Mouse (Mus musculus) MEL (cell line): Measurements from ENCODE around the gene Nrp1. TPM values are rescaled to one million over a fixed set of nuclear protein-coding genes. Genes with fewer than 3 reads are reported as not detected.

Source experiments
- DNase-seq: peaks from one replicate; pipeline ENCODE4 v3.0.0; 2011; ENCODE audit warnings: low read depth, low spot score
- H3K27ac ChIP-seq: 2 replicates; pipeline ENCODE4 v1.5.1; 2012; ENCODE audit warnings: low read depth, mild to moderate bottlenecking, control low read depth, low read length, moderate library complexity; ENCODE audit not compliant: control insufficient read depth
- H3K27me3 ChIP-seq, 2 experiments: fragments of 150-350 bp in 1 of 2; sonication (generic) in 1 of 2; 2 replicates each; pipeline ENCODE4 v1.6.1; 2012; ENCODE audit warnings: low read length in 2 of 2, mild to moderate bottlenecking in 2 of 2, improper control_type of control experiment in 1 of 2, moderate library complexity in 1 of 2; ENCODE audit not compliant: insufficient read depth in 2 of 2, control insufficient read depth in 1 of 2
- H3K36me3 ChIP-seq, 2 experiments: 2 replicates each; pipeline ENCODE4 v1.6.1; 2012 to 2014; ENCODE audit warnings: low read length in 2 of 2, improper control_type of control experiment in 1 of 2, inconsistent platforms in 1 of 2, mild to moderate bottlenecking in 1 of 2; ENCODE audit not compliant: insufficient read depth in 2 of 2, control insufficient read depth in 1 of 2
- H3K4me1 ChIP-seq, 2 experiments: fragments of 150-350 bp in 1 of 2; sonication (generic) in 1 of 2; 2 replicates each; pipeline ENCODE4 v1.6.1; 2012; ENCODE audit warnings: low read length in 2 of 2, improper control_type of control experiment in 1 of 2, mild to moderate bottlenecking in 1 of 2; ENCODE audit not compliant: insufficient read depth in 2 of 2, control insufficient read depth in 1 of 2
- H3K4me3 ChIP-seq, 2 experiments: fragments of 150-350 bp in 1 of 2; sonication (generic) in 1 of 2; 2 replicates each; pipeline ENCODE4 v1.5.1; 2012; ENCODE audit warnings: low read depth in 2 of 2, low read length in 2 of 2, mild to moderate bottlenecking in 2 of 2, moderate library complexity in 2 of 2, control low read depth in 1 of 2, improper control_type of control experiment in 1 of 2; ENCODE audit not compliant: control insufficient read depth in 1 of 2, insufficient read depth in 1 of 2
- H3K79me2 ChIP-seq: 2 replicates; pipeline ENCODE4 v1.6.1; 2012; ENCODE audit warnings: mild to moderate bottlenecking, low read length, moderate library complexity; ENCODE audit not compliant: control insufficient read depth, poor library complexity, insufficient read depth
- H3K9ac ChIP-seq: 2 replicates; pipeline ENCODE4 v1.6.1; 2012; ENCODE audit warnings: low read depth, mild to moderate bottlenecking, control low read depth, low read length, moderate library complexity; ENCODE audit not compliant: control insufficient read depth, poor library complexity, severe bottlenecking
- H3K9me3 ChIP-seq: fragments of 150-350 bp; sonication (generic); replicated peaks from 2 replicates; pipeline ENCODE4 v1.6.1; 2012; ENCODE audit warnings: mild to moderate bottlenecking, low read length, improper control_type of control experiment, moderate library complexity; ENCODE audit not compliant: insufficient read depth
- BHLHE40 ChIP-seq: IDR thresholded peaks from 2 replicates; pipeline ENCODE4 v1.6.1; 2012; ENCODE audit warnings: low read depth, mild to moderate bottlenecking, inconsistent platforms, low read length, improper control_type of control experiment, borderline replicate concordance
- CHD1 ChIP-seq: IDR thresholded peaks from 2 replicates; pipeline ENCODE4 v1.6.1; 2012; ENCODE audit warnings: low read depth, mild to moderate bottlenecking, inconsistent platforms, low read length, improper control_type of control experiment
- CHD2 ChIP-seq: IDR thresholded peaks from 2 replicates; pipeline ENCODE4 v1.6.1; 2011; ENCODE audit warnings: low read length, improper control_type of control experiment
- E2F4 ChIP-seq: IDR thresholded peaks from 2 replicates; pipeline ENCODE4 v1.6.1; 2011; ENCODE audit warnings: low read depth, low read length, improper control_type of control experiment, borderline replicate concordance
- ELF1 ChIP-seq: IDR thresholded peaks from 2 replicates; pipeline ENCODE4 v1.6.1; 2014; ENCODE audit warnings: low read depth, mild to moderate bottlenecking, inconsistent platforms, low read length, improper control_type of control experiment, moderate library complexity
- EP300 ChIP-seq, 2 experiments: IDR thresholded peaks; 2 replicates each; pipeline ENCODE4 v1.6.1; 2011; ENCODE audit warnings: improper control_type of control experiment in 2 of 2, low read length in 2 of 2, low read depth in 1 of 2, mild to moderate bottlenecking in 1 of 2
- GABPA ChIP-seq: IDR thresholded peaks from 2 replicates; pipeline ENCODE4 v1.6.1; 2012; ENCODE audit warnings: low read depth, mild to moderate bottlenecking, inconsistent platforms, low read length, improper control_type of control experiment, moderate library complexity
- GATA1 ChIP-seq: IDR thresholded peaks from 2 replicates; pipeline ENCODE4 v1.6.1; 2011; ENCODE audit warnings: low read depth, low read length, improper control_type of control experiment
- JUND ChIP-seq: IDR thresholded peaks from 2 replicates; pipeline ENCODE4 v1.6.1; 2011; ENCODE audit warnings: low read depth, mild to moderate bottlenecking, improper control_type of control experiment, low read length
- KAT2A ChIP-seq: conservative IDR thresholded peaks from 2 replicates; pipeline ENCODE4 v1.6.1; 2012; ENCODE audit warnings: low read depth, low read length, improper control_type of control experiment, inconsistent platforms
- MAZ ChIP-seq: IDR thresholded peaks from 2 replicates; pipeline ENCODE4 v1.6.1; 2012; ENCODE audit warnings: low read depth, mild to moderate bottlenecking, inconsistent platforms, low read length, improper control_type of control experiment
- MEF2A ChIP-seq: IDR thresholded peaks from 2 replicates; pipeline ENCODE4 v1.6.1; 2014; ENCODE audit warnings: low read depth, mild to moderate bottlenecking, inconsistent platforms, low read length, improper control_type of control experiment; ENCODE audit not compliant: poor library complexity, insufficient replicate concordance, severe bottlenecking; ENCODE audit errors: extremely low read depth
- MXI1 ChIP-seq: IDR thresholded peaks from 2 replicates; pipeline ENCODE4 v1.6.1; 2011; ENCODE audit warnings: mild to moderate bottlenecking, low read depth, low read length, improper control_type of control experiment
- POLR2A ChIP-seq, 2 experiments: IDR thresholded peaks; 2 replicates each; pipeline ENCODE4 v1.6.1; 2011 to 2012; ENCODE audit warnings: low read length in 2 of 2, mild to moderate bottlenecking in 2 of 2, control low read depth in 1 of 2, improper control_type of control experiment in 1 of 2, low read depth in 1 of 2, moderate library complexity in 1 of 2; ENCODE audit not compliant: control insufficient read depth in 1 of 2, insufficient read depth in 1 of 2, poor library complexity in 1 of 2
- POLR2AphosphoS5 ChIP-seq: IDR thresholded peaks from 2 replicates; pipeline ENCODE4 v1.6.1; 2012; ENCODE audit warnings: low read depth, borderline replicate concordance, mild to moderate bottlenecking, inconsistent platforms, low read length, moderate library complexity, mixed read lengths
- RCOR1 ChIP-seq: IDR thresholded peaks from 2 replicates; pipeline ENCODE4 v1.6.1; 2012; ENCODE audit warnings: low read depth, mild to moderate bottlenecking, inconsistent platforms, low read length, improper control_type of control experiment
- SIN3A ChIP-seq: IDR thresholded peaks from 2 replicates; pipeline ENCODE4 v1.6.1; 2012; ENCODE audit warnings: low read length, improper control_type of control experiment, inconsistent platforms
- TAL1 ChIP-seq: IDR thresholded peaks from 2 replicates; pipeline ENCODE4 v1.6.1; 2012; ENCODE audit warnings: mild to moderate bottlenecking, inconsistent platforms, low read length, moderate library complexity, mixed read lengths
- TBP ChIP-seq: IDR thresholded peaks from 2 replicates; pipeline ENCODE4 v1.8.0; 2011; ENCODE audit warnings: low read depth, low read length, improper control_type of control experiment
- UBTF ChIP-seq: IDR thresholded peaks from 2 replicates; pipeline ENCODE4 v1.6.1; 2012; ENCODE audit warnings: low read depth, mild to moderate bottlenecking, inconsistent platforms, low read length, improper control_type of control experiment, moderate library complexity, borderline replicate concordance; ENCODE audit not compliant: insufficient read depth
- ZKSCAN1 ChIP-seq: IDR thresholded peaks from 2 replicates; pipeline ENCODE4 v1.6.1; 2012; ENCODE audit warnings: low read depth, mild to moderate bottlenecking, inconsistent platforms, low read length, improper control_type of control experiment, moderate library complexity
- ZMIZ1 ChIP-seq: IDR thresholded peaks from 2 replicates; pipeline ENCODE4 v1.6.1; 2012; ENCODE audit warnings: low read depth, mild to moderate bottlenecking, inconsistent platforms, low read length, improper control_type of control experiment, moderate library complexity
- ZNF384 ChIP-seq: IDR thresholded peaks from 2 replicates; pipeline ENCODE4 v1.6.1; 2012; ENCODE audit warnings: low read depth, mild to moderate bottlenecking, inconsistent platforms, low read length, improper control_type of control experiment
- polyA plus RNA-seq, 2 experiments: library from polyadenylated mRNA; stranded (reverse) in 1 of 2; unstranded in 1 of 2; fragments of >175 nt in 1 of 2; fragments of >200 nt in 1 of 2; gene quantifications; 2 replicates each; pipeline versions ENCODE4 v1.2.1 to v1.2.4; 2012; ENCODE audit warnings: low replicate concordance in 2 of 2, low read depth in 1 of 2; ENCODE audit not compliant: insufficient read length in 2 of 2, insufficient read depth in 1 of 2, missing spikeins in 1 of 2
- total RNA-seq: library from RNA; depleted of rRNA; stranded (reverse); fragments of 300-350 nt; gene quantifications from 2 replicates; pipeline ENCODE4 v1.2.3, GENCODE M21; 2012

Nrp1 gene
- total and polyA plus RNA-seq, 3 experiments, result not detected

GRCm38 (mm10) chr8:128373418-128373817 is 15.0 kb downstream of the Nrp1 start:
- TF ChIP-seq MXI1, result no peak
- TF ChIP-seq ELF1, result no peak
- no peak for TF ChIP-seq GATA1
- TF ChIP-seq CHD2, result no peak
- no peak for TF ChIP-seq BHLHE40
- no peak for TF ChIP-seq E2F4
- no peak for TF ChIP-seq GABPA
- no peak for TF ChIP-seq RCOR1
- no peak for TF ChIP-seq ZNF384
- TF ChIP-seq CHD1, result no peak
- TF ChIP-seq POLR2AphosphoS5, result no peak
- no peak for TF ChIP-seq TBP
- no peak for TF ChIP-seq MEF2A
- TF ChIP-seq ZMIZ1, result no peak
- no peak for TF ChIP-seq SIN3A
- TF ChIP-seq MAZ, result no peak
- TF ChIP-seq POLR2A (IDR thresholded peaks at IDR 0.05; ENCODE audit: control insufficient read depth in 1 of 2, insufficient read depth in 1 of 2, low read depth in 1 of 2, low read length in 2 of 2, poor library complexity in 1 of 2), result no peak
- no peak overlapping the region for H3K27ac ChIP-seq
- H3K36me3 ChIP-seq, result no peaks in the 10 kb centered on the region
- no peak for DNase-seq
- no peak overlapping the region for H3K9ac ChIP-seq
- H3K27me3 ChIP-seq, result no peaks in the 10 kb centered on the region
- no peaks in the 10 kb centered on the region for H3K79me2 ChIP-seq
- H3K4me1 ChIP-seq, result no peaks in the 10 kb centered on the region
- no peaks in the 10 kb centered on the region; the same call in 1 of the 2 replicates for H3K9me3 ChIP-seq
- no peak overlapping the region for H3K4me3 ChIP-seq

- H3K9me3 ChIP-seq, result no peaks in the 10 kb centered on the region; the same call in 1 of the 2 replicates
- H3K27me3 ChIP-seq, result no peaks in the 10 kb centered on the region
- no peaks in the 10 kb centered on the region for H3K79me2 ChIP-seq
- H3K9ac ChIP-seq, result no peak overlapping the region
- no peak for DNase-seq
- no peaks in the 10 kb centered on the region for H3K36me3 ChIP-seq
- no peak overlapping the region for H3K4me3 ChIP-seq
- TF ChIP-seq JUND (no peak), UBTF (no peak), EP300 (IDR thresholded peaks at IDR 0.05; ENCODE audit: low read depth in 1 of 2, low read length in 2 of 2) (no peak), TAL1 (no peak), KAT2A (no peak), ZKSCAN1 (no peak)
- H3K27ac ChIP-seq, result no peak overlapping the region
- H3K4me1 ChIP-seq, result no peaks in the 10 kb centered on the region
Observed at GRCm38 (mm10) chr8:128375291-128375690, 16.9 kb downstream of the Nrp1 start.
